Mouse (Mus musculus) heart, adult 18-20 months (tissue): ENCODE results near the gene Hoxd3. TPM values are rescaled to one million over a fixed set of nuclear protein-coding genes. Genes with fewer than 3 reads are reported as not detected.

Experiments used
- DNase-seq, 2 experiments: peaks; one replicate each; pipeline ENCODE4 v3.0.0; 2021 to 2022; ENCODE audit warnings: mixed read lengths in 1 of 2
- total RNA-seq, 2 experiments: library from RNA; stranded (reverse); gene quantifications; 2 replicates each; pipeline ENCODE4 v1.2.3; 2021

Gene Hoxd3
- total RNA-seq, 2 experiments from 2014 or later: not detected

DNA sequence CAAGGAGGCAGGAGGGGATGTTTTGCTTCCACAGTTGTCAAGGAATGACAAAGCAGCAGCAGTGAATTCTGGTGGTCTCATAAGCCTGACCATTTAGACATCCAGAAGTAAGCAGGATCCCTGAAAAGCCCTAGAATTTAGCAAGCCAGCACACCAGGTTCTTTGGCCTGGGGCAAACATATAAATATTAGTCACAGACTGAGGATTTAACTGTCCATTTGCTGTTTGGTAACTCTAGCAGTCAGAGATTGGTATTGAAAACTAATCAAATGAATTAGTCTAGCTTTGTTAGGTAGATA is 30.2 kb downstream of the Hoxd3 start:
- no peak for DNase-seq

DNA sequence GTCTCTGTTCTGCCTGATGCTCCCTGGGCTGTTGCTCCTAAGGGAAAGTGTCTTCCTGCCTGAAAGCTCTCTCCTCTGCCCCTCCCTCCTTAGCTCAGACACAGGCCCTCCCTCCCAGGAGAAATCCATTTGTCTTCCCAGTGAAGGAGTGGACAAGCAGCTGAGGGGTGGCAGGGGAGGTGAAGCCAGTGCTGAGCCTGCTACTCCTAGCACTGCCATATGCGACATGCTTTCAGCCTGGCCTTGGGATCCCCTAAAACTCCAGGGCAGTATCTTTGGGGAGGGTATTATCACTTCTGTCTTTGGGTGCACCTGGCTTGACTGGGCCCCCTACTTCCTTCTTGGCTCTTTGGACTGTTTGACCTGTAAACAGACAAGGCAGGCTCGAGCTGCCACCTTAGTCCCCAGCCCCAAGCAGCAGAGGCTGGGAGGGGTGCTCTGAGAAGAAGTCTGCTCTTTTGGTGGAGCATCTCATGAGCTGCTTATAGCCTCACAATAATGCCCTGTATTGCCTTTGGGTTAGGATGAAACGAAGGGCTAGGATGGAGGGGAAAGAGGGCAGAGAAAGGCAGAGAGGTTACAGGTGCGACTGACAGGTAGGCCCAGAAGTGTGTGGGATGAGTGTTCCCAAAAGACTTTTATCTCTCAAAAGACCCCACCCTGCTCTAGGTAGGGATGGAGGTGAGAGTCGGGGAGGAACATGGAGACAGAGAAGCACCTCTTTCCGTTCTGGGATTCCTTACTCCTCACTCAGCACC is 34.0 kb downstream of the Hoxd3 start:
- DNase-seq: no peak

DNA sequence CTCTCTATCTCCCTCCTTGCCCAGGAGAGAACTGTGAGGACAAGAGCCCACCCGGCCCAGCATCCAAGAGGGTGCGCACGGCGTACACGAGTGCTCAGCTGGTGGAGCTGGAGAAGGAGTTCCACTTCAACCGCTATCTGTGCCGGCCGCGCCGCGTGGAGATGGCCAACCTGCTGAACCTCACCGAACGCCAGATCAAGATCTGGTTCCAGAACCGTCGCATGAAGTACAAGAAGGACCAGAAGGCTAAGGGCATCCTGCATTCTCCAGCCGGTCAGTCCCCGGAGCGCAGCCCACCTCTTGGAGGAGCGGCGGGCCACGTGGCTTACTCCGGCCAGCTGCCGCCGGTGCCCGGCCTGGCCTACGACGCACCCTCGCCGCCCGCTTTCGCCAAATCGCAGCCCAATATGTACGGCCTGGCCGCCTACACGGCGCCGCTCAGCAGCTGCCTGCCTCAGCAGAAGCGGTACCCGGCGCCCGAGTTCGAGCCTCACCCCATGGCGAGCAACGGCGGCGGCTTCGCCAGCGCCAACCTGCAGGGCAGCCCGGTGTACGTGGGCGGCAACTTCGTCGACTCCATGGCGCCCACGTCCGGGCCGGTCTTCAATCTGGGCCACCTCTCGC is 34.7 kb downstream of the Hoxd3 start:
- DNase-seq: no peak

DNA sequence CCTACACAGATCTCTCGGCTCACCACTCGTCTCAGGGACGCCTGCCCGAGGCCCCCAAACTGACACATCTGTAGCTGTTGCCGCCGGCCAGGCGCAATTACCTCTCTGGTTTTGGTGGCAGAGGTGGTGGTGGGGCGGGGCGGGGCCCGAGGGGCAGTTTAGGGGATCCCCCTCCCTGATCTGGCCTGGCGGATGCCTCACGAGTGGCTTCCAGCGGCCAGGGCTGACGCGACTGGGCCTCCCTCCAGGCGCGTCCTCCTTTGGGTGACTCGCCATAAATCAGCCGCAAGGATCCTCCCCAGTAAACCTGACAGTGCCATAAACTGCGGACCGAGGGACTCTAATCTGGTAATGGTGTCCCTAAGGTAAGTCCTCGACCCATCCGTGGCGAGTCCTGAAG is 35.3 kb downstream of the Hoxd3 start:
- no peak for DNase-seq

DNA sequence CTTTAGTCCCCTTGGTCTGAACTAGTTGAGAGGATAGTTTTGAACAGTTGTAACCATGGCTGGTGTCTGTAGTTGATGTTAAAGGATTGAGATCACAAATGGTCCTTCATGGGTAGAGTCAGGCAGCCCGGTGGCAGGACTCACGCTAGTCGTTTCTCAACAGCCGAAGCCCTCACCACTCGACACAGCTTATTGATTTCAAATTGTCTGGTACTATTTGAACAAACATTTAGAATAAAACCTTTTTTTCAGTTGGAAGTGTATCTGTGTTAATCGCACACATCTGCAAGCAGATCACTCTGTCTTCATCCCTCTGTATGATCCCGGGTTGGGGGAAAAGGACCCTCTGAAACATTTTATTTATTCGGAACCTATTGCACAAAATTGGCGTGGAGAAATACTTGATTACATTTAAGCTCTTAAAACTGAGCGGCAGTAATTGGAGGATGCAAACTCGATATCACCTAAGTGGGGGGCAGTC is 36.0 kb downstream of the Hoxd3 start:
- DNase-seq: no peak

DNA sequence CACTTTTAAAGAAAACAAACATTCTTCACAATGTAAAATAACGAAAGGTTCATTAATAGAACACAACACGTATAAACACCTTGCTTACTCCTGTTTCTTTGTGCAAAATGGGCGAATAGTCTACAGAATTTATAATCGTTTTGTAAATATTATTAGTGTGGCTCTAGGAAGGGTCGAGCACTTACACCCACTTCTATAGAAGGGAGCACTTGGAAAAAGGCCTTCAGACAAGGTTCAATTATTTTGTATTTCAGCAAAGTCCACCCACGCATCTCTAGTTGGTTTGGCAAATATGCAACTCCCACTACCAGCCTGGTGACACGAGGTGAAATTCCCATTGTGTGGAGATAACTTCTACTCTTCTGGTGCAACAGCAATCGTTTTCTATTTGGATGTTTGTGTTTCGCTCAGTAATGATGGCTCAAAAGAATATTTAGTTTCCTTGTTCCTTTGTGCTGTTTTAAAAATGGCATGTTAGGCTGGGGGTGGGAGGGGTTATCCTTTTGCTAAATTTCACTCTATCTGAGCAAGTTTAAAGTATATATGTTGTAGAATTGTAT is 36.8 kb downstream of the Hoxd3 start:
- no peak for DNase-seq

DNA sequence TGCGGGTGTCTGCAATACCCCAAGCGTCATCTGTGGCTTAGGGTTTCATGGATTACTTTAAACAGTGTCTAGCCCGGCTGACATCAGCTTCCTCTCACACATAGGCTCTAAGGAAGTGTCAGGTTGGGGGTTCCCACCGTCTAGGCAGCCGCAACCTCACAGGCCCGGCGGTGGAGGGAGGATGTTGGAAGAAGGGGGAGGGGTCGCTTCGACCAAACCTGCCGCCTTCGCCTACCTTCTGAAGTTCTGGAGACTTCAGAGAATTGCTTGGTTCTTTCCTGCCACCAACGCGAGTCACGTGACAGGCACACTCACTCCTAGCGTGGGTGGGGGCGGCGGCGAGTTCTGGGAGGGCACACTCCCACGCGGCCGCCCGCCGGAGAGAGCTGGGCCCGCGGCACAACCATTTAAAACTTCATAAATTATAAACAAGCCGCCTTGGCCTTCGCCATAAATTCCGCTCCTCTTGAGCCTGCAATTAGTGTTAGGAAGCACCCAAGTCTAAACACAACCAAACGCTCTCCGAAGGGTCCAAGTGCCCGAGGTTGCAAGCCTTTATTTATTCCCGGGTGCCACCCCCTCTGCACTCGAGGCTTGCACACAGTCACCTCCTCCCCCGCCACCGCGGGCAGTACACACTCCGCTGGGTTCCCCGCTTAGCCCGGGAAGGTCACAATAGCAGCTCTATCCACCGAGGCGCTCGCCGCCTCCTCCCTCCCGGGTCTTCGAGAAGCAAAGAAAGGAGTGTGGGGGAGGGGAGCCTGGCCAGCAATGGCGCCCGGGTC is 37.8 kb downstream of the Hoxd3 start:
- DNase-seq: no peak

DNA sequence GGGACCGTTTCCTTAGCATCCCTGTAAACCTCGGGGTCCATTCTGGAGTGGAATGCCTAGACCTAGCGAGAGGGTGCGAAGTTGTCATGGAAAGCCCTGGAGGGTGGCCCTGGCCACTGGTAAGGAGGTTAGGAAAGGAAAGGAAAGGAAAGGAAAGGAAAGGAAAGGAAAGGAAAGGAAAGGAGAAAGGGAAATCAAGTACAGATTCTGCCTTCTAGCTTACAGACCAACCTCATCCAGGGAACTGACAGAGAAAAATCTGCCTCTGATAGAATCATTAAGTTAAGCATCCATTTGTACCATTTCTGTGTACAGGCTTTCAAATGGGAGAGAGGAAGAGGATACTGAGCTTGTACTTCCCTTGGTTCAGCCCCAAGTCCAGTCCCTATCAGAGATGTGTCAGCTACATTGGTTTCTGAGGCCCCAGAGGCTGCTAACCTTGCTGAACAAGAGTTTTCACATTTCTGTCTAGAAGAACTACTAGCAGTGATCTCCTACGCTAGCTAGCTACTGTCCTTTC is 39.1 kb downstream of the Hoxd3 start:
- DNase-seq: no peak

DNA sequence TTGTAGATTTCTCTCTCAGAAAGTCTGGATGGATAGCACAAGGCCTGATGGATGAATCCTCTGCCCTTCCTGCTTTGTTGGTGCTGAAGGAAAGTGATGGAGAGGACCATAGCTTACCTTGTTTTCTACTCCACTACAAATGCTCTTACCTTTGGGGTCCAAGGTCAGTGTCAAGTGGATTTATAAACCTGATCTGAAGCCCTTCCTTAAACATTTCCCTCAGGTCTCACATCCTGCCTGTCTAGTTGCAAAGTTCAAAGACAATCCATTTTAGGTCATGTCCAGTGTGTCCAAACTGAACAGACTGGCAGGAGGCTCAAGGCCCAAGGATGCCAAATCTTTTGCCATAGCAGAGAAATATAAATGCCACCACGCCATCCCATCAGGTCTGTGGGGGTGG is 40.1 kb downstream of the Hoxd3 start:
- DNase-seq: no peak

DNA sequence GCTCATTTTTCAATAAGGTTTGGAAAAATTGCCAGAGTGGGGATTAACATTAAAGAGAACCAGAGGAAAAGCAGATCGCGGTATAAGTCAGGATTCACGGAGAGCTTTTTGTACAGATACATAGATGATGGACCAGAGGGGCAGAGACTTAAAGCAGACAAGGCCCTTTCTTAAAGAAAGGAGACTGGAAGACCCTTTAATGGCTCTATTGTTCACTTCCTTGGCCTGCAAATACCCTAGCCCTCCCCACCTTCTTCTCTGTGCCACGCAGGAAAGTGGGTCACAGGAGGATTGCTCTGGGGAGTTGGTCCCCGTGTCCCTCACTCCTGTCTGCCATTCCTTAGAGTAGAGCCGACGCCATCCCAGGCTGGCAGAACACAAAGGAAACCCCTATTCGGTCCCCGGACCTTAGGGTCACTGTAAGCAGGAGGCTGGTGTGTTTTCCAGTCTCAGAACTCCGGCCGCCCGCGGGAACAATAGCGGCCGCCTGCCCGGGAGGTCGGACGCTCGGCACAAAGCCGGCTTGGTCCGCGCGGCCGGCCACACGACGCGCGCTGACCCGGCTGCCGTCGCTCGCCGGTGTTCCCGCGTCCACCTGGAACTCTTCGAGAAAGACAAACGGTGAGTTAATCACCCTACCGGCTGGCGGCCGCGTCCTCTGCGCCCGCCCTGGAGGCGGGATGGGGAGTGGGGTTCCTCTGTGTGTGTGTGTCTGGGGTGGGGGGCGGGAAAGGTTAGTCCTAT is 40.9 kb downstream of the Hoxd3 start:
- no peak for DNase-seq

DNA sequence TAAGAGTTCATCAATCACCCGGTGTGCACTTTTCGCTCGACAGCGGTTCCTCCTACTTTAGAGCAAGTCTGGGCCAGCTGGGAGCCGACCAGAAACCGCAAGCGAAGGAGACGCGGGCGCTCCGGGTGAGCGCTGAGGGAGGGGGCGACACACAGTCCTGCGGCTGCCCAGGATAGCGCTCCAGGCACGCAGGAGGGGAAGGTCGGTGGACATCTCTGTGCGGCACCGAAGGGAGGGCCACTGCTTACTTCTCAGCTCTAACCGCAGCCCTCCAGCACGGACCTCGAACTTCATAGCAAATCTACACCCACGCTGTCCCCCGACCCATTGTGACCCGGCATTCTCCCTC is 41.4 kb downstream of the Hoxd3 start:
- no peak for DNase-seq

DNA sequence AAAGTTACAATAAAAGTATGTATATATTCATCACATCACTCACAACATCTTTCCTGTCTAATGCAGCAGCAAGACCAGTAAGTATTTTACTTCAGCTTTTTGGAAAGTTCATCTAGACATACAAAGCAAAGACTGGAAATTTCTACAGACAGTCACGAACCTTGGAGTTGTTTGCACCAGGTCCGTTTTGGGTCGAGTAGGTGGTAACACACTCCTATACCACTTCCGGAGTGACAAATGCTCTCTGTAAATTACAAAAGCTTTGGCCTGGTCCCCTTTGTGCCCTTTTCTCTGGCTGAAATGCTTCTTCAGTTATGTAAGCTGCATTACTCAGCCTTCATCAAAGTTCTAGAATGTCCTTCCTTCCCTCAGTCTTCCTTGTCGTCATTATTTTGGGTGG is 42.0 kb downstream of the Hoxd3 start:
- DNase-seq: no peak

DNA sequence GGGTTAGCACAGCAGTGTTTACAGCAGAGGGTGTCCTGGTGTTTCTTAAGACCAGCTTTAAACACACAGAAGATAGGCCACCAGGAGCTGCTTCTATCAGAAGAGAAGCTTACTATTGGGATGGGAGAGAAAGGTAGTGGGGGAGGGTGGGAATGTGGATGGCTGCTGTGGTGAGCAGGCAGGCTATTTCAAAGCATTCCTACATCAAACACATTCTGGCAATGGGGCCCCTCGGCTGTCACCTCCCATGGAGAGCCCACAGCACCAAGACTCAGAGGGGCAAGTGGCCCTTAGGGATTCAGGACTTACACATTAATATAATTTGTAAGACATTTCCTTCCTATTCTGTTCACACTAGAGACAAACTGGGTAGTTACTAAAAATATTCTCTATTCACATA is 48.4 kb downstream of the Hoxd3 start:
- no peak for DNase-seq

DNA sequence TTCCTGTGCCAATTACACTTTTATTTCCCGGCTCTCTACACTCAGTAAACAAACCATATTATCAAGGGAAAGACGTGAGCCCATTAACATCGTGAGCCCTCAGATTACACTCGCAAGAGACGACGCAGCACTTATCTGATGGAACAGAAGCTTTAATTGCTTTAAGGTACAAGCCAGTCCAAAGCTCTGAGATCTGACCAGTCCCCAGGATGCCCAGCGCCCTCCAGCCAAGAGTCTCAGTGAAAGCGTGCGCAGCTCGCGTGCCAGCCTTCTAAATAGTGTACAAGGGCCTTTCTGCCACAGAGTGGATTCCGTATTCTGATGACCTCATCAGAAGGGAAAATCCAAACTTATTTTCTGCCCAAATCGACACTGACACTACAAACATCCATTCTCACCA is 50.2 kb downstream of the Hoxd3 start:
- DNase-seq: no peak

DNA sequence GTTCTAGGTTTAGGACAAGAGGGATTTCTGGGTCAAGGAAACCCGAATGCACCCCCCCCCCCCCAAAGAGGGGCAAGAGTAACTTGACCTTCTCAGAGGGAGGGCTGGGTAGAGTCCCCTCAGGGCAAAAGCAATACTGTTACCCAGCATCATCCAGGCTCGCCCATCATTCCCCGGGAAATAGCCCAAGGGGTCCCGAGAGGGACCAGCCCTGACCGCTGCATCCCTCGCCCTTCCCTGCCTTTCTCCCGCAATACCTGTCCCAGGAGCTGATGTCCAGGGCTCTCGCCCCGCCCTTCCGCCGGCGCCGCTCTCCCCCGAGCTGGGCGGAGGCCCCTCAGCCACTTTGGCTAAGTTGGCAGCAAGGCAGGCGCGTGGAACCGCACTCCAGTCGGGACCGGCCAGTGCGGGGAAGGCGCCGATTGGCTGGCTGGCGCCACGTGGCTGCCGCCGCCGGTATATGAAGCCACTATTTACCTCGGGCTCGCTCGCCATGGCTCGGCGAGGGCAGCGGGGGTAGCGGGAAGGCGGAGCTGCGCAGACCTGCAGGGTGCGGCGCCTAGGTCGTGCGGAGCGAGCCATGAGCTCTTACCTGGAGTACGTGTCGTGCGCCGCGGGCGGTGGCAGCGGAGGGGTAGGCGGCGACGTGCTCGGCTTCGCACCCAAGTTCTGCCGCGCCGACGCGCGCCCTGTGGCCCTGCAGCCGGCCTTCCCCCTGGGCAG is 51.0 kb downstream of the Hoxd3 start, which contains the start of gene Hoxd1:
TSS of gene Hoxd1 (plus strand) at position 459 of the 723 bp plus-strand sequence.
- peak in 1 of 2 experiments; percentile 21 for DNase-seq

DNA sequence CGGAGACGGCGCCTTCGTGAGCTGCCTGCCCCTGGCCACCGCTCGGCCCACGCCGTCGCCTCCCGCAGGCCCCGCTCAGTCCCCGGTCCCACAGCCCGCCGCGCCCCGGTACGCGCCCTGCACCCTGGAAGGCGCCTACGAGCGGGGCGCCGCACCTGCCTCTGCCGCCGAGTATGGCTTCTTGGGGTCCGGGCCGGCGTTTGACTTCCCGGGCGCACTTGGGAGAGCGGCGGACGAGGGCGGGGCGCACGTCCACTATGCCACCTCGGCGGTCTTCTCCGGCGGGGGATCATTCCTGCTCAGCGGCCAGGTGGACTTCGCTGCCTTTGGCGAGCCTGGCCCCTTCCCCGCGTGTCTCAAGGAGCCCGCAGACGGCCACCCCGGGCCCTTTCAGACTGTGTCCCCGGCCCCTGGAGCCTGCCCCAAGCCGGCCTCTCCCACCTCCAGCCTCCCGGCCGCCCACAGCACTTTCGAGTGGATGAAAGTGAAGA is 51.6 kb downstream of the Hoxd3 start:
- no peak for DNase-seq

DNA sequence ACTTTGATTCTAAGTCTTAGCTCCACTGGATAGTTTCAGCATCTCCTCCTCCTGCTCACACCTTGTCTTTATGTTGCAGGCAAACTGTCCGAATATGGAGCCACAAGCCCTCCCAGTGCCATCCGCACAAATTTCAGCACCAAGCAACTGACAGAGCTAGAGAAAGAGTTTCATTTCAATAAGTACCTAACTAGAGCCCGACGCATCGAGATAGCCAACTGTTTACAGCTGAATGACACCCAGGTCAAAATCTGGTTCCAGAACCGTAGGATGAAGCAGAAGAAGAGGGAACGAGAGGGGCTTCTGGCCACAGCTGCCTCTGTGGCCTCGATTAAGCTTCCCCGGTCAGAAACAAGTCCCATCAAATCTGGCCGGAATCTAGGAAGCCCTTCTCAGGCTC is 52.2 kb downstream of the Hoxd3 start:
- no peak for DNase-seq

DNA sequence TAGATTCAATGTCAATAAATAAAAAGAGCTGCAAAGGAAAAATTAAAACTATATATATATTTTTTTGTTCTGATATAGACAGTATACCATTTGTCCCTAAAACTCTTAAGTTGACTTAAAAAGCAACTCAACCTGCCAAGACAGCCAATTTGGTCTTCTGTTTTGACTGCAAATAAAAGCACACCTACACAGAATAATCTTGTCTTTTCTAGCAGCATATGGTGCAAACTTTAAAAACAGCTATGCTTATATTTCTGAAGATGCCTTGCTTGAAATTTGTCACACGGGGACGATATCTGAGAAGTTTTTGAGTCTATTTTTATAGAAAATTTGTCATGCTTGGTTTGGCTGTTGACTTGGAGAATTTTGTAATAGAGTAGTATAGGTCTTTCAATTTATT is 62.6 kb downstream of the Hoxd3 start:
- DNase-seq: no peak

DNA sequence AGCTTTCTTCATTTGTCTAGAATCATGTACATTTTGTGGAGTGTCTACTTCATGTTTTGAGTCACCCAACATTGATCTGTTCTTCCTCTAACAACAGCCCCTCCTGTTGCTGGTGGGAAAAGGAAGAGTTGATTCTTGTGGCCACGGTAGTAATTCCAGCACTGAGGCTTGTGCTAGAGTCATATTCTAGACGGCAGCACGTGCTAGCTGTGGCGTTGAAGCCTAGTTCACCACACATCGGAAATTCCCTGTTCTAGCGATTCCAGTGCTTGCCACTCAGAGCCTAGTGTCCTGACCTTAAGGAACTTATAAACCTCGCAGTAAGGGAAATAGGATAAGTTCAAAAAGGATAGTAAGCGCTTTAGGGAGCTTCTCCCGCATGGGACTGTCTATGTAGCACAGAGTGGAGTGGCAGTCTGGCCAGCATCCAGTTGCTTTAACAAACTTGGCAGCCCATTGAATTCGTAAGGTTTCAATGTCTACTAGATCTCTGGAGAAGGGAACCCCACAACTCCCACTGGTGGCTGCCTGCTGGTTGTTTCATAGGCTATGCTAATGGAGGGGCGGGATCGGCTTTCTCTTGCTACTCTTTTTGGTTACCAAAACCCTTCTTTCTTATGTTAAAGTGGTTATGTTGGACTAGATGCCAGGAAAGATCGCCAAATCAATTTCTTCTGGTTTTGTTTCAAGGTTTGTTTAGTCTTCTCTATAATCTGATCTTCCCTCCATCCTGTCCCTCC is 66.0 kb downstream of the Hoxd3 start:
- no peak for DNase-seq

DNA sequence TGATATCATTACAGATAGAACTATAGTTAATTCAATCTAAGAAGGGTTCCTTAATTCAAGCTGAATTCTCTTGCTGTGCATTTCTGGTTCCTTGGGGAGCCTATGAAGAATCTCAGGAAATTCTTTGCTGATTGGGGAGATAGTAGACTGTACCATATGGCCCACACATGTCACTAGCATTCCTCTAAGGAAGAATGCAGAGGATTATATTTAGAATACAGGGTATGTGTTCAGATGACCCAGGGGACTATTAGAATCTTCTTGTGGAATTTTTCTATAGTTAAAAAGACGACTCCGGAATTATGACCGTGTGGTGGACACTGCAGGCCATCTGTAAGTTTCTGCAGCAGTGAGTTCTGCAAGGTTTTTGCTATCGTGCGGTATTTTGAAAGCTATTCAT is 69.7 kb downstream of the Hoxd3 start:
- DNase-seq: no peak

DNA sequence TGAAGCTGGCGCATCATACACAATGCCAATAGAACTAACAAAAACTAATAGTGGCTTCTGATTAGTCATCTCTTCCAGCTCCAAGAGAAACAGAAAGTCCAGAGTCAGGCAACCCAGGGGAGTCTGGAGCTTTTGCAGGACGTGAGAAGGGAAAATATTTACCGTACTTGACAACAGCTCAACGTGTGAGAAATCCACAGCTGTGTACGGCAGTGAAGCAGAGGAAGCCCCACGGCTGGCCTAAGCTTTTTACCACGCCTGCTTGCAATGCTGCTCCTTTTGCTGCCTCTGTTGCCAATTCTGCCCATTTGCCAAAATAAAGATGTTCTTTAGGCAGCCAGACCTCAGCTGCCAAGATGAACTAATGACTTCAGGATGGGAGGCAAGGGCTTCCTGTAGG is 83.8 kb downstream of the Hoxd3 start:
- DNase-seq: peak; percentile 20 to 45
